Mouse (Mus musculus) thymus, adult 2 months (tissue): ENCODE results near the gene Hmg20b.

ENCODE experiments used
- CTCF ChIP-seq: fragments of 200-500 bp; IDR thresholded peaks from 2 replicates; pipeline ENCODE4 v1.5.1; 2012; ENCODE audit warnings: mild to moderate bottlenecking, control low read depth, low read length, moderate library complexity, borderline replicate concordance; ENCODE audit not compliant: control insufficient read depth, poor library complexity, insufficient read depth; ENCODE audit errors: extremely low read depth
- POLR2A ChIP-seq: fragments of 200-500 bp; IDR thresholded peaks from 2 replicates; pipeline ENCODE4 v1.6.1; 2012; ENCODE audit warnings: mild to moderate bottlenecking, low read length, control low read depth, moderate library complexity; ENCODE audit not compliant: control insufficient read depth, poor library complexity, insufficient read depth; ENCODE audit errors: extremely low read depth

- TF ChIP-seq CTCF (no peak), POLR2A (no peak)
Measured at GRCm38 (mm10) chr10:81340551-81341332, 9.5 kb downstream of the Hmg20b start.
